Mouse (Mus musculus) liver, embryonic 11.5 days (tissue): ENCODE measurements around the gene Dpf2. TPM values are rescaled to one million over a fixed set of nuclear protein-coding genes. Genes with fewer than 3 reads are reported as not detected.
A peak's percentile ranks its signal among the peaks of the same experiment; 100 is the strongest.

Experiments used
- ATAC-seq: fragments of 200-750 bp; cut with Nextera tagmentation; replicated peaks from 2 replicates; pipeline ENCODE4 v1.8.0; 2017; ENCODE audit warnings: moderate number of reproducible peaks, mild to moderate bottlenecking, moderate TSS enrichment, moderate library complexity; ENCODE audit not compliant: low FRiP score
- DNase-seq: peaks from one replicate; pipeline ENCODE4 v3.0.0-alpha.2; 2017; ENCODE audit warnings: low spot score
- H3K27ac ChIP-seq: fragments of 300-500 bp; sonication (generic); 2 replicates; pipeline ENCODE4 v1.5.1; 2014; ENCODE audit warnings: mild to moderate bottlenecking, low read depth, low read length, control low read depth
- H3K27me3 ChIP-seq: fragments of 300-500 bp; sonication (generic); replicated peaks from 2 replicates; pipeline ENCODE4 v1.6.1; 2014; ENCODE audit warnings: low read length, mixed read lengths; ENCODE audit not compliant: control insufficient read depth, insufficient read depth
- H3K36me3 ChIP-seq: fragments of 300-500 bp; sonication (generic); 2 replicates; pipeline ENCODE4 v1.6.1; 2014; ENCODE audit warnings: mild to moderate bottlenecking, low read length, moderate library complexity, mixed read lengths; ENCODE audit not compliant: control insufficient read depth, insufficient read depth
- H3K4me1 ChIP-seq: fragments of 300-500 bp; sonication (generic); replicated peaks from 2 replicates; pipeline ENCODE4 v1.6.1; 2014; ENCODE audit warnings: low read length, mixed read lengths; ENCODE audit not compliant: control insufficient read depth, insufficient read depth
- H3K4me2 ChIP-seq: fragments of 300-500 bp; sonication (generic); 2 replicates; pipeline ENCODE4 v1.6.1; 2014; ENCODE audit warnings: mild to moderate bottlenecking, control low read depth, moderate library complexity
- H3K4me3 ChIP-seq: fragments of 300-500 bp; sonication (generic); 2 replicates; pipeline ENCODE4 v1.5.1; 2014; ENCODE audit warnings: low read depth, low read length, control low read depth
- H3K9ac ChIP-seq: fragments of 300-500 bp; sonication (generic); 2 replicates; pipeline ENCODE4 v1.6.1; 2014; ENCODE audit warnings: low read depth, low read length, control low read depth
- H3K9me3 ChIP-seq: fragments of 300-500 bp; sonication (generic); 2 replicates; pipeline ENCODE4 v1.6.1; 2016; ENCODE audit warnings: low read length, inconsistent platforms, mixed read lengths; ENCODE audit not compliant: control insufficient read depth
- WGBS: fragments of 180-500 bp; shearing (Covaris S2); extraction: QIAGEN DNeasy Blood & Tissue Kit; methylation state at CpG from one replicate; pipeline ENCODE4 v1.1.7; 2014; 5-methylcytosine and 5-hydroxymethylcytosine counted together
- polyA plus RNA-seq: library from polyadenylated mRNA; unstranded; fragments of >200 nt; fragmentation: Nextera tagmentation; extraction: Ambion mirVana; gene quantifications from 2 replicates; pipeline ENCODE4 v1.2.1, GENCODE M21; 2014

Gene Dpf2
- polyA plus RNA-seq, 1 experiment from 2014 or later = 119 TPM

DNA sequence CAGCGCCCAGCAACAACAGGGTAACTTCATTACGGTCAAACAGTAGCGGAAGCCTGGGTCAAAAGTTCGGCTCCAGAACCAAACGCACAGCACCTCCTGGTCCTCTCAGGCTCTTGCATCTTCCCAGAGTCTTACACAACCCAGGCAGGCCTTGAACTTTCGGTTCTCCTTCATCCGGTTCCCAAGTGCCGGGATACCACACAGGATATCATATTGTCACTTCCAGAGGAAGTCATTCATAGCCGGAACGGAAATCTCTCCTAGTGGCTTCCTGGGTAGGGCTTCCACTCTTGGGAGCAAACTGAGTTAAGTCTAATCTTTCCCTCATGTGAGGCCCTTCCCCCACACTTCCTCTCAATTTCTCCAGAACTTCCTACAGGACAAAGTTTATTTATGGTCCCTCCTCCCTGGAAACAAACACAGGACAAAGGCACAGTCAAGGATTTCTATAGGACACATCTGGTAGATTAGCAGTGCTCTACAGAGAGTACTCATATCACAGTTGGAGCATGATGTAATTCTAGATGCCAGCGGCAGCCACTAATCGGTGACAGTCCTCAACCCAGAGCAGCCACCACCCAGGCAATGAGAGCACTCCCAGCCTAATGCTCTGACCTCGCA is 39.4 kb upstream of the Dpf2 start:
- Histone ChIP-seq H3K27ac (peak overlapping the region; percentile 53), H3K9me3 (no peaks in the 10 kb centered on the region), H3K36me3 (peaks cover 64% of the 10 kb centered on the region), H3K4me2 (peak overlapping the region; percentile 19; the same call in 1 of the 2 replicates), H3K4me3 (no peak overlapping the region), H3K27me3 (no peaks in the 10 kb centered on the region), H3K4me1 (peaks cover 17% of the 10 kb centered on the region), H3K9ac (no peak overlapping the region)
- DNase-seq = no peak
- 75% methylated on average over 13 of the region's 13 CpGs for WGBS
- ATAC-seq = 0 out of 2 replicates have a peak, but pooled peaks have one; percentile 17

DNA sequence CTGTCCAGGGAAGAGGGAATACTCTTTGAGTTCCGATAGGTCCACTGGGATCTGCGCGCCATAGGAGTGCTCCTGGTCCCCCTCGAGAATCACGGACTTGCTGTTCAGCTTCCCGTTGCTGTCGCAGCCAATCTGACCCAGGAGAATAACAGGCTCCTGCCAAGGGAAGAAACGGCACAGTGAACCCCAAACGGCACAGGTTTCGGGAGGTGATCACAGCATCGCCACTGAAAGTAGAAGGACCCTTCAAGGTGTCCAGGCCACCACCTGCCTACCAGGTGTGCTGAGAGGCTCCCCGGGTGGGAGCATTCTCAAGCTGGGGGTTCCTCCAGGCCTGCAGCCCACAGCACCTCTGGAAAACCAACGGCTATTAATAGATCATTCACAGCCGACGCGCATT is 38.8 kb upstream of the Dpf2 start:
- Histone ChIP-seq H3K4me3 (no peak overlapping the region), H3K4me2 (peak overlapping the region; percentile 19; the same call in 1 of the 2 replicates), H3K4me1 (peaks cover 14% of the 10 kb centered on the region), H3K36me3 (peaks cover 64% of the 10 kb centered on the region), H3K27me3 (no peaks in the 10 kb centered on the region), H3K27ac (peak overlapping the region; percentile 53; the same call in 1 of the 2 replicates), H3K9me3 (no peaks in the 10 kb centered on the region), H3K9ac (no peak overlapping the region)
- ATAC-seq = no peak
- DNase-seq = no peak
- 90% methylated on average over 16 of the region's 16 CpGs for WGBS

DNA sequence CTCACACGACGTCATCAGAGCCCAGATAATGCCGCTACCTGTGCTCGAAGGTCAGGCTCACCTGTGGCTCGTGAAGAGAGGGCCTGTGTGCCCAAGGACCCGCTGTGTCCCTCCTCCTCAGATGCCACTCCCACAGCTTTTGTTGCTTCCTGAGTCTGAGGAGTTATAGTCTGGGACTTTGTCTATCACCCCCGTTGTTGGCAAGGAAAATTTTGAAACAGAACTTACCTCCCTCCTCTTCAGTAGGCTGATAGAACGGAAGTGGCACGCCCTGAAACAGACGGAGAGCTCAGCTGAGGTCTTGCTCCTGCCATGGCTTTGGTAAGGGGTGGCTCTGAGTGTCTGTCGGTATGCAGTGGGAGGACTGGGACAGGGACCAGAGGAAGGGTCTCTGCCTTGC is 37.4 kb upstream of the Dpf2 start:
- no peak overlapping the region for H3K9ac ChIP-seq
- no peak overlapping the region for H3K4me2 ChIP-seq
- peaks cover 67% of the 10 kb centered on the region for H3K36me3 ChIP-seq
- WGBS = 92% methylated on average over 11 of the region's 11 CpGs
- H3K27me3 ChIP-seq = no peaks in the 10 kb centered on the region
- DNase-seq (no peak), ATAC-seq (no peak)
- peaks cover 14% of the 10 kb centered on the region for H3K4me1 ChIP-seq
- H3K4me3 ChIP-seq = no peak overlapping the region
- no peaks in the 10 kb centered on the region for H3K9me3 ChIP-seq
- no peak overlapping the region for H3K27ac ChIP-seq

DNA sequence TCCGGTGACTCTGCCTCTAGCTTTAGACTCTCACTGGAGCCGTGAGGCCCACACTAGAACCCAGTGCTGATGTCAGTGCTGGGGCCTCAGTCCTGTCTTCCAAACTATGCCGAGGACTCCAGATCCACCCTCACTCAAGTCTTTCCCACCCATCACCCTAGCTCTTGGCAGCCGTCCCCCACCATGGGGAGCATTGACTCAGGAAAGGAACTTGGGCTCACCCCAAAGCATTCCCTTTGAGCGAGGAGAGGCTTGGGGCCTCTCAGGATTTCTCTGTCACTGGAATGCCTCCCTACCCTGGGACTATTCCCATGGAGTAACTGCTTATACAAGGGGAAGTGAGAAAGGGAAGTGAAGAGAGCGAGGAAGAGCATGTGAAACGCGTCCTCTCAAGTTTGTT is 33.1 kb upstream of the Dpf2 start:
- H3K27me3 ChIP-seq = no peaks in the 10 kb centered on the region
- ATAC-seq = no peak
- no peaks in the 10 kb centered on the region for H3K9me3 ChIP-seq
- no peak for DNase-seq
- H3K4me1 ChIP-seq = peaks cover 13% of the 10 kb centered on the region
- no peak overlapping the region for H3K4me3 ChIP-seq
- H3K9ac ChIP-seq = no peak overlapping the region
- no peak overlapping the region for H3K4me2 ChIP-seq
- H3K27ac ChIP-seq = no peak overlapping the region
- peaks cover 53% of the 10 kb centered on the region for H3K36me3 ChIP-seq
- WGBS = 83% methylated on average over 8 of the region's 8 CpGs

DNA sequence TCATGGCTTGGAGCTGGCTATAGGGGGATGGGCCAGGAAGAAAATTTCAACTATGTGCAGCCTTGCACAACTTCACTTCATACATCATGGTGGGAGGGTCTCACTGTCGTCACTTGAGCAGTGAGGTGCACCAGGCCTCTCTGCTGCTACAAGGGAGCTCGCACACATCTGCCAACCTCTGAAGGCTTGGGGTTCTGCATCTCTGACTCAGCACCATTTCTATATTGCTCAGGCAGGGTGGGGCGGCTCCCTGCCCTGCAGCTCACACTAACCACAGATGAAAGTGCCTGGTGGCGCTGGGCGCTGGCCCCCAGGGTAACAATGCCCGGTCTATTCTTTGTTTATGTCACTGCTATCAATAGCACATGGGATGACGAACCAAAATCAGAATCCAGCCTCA is 32.2 kb upstream of the Dpf2 start:
- Histone ChIP-seq H3K36me3 (peaks cover 55% of the 10 kb centered on the region), H3K9me3 (no peaks in the 10 kb centered on the region)
- DNase-seq = no peak

DNA sequence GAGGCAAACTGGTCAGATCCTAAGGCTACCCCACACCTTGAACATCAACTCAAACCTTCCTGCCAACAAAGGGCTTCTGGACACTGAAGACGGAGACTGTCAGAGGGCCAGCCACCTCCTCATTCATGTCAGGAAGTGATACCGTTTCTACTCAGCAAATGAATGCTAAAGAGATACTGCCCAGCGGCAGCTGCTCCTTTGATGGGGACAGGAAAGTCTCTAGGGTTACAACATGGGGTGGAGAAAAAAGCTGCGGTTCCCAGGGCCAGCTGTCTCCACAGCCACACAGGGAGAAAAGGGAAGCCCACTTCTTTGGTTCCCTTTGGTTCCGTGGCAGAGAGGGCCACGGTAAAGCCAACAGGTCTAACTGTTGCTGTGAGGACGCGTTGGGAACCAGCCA is 31.3 kb upstream of the Dpf2 start:
- Histone ChIP-seq H3K27me3 (no peaks in the 10 kb centered on the region), H3K4me1 (peaks cover 13% of the 10 kb centered on the region), H3K4me3 (no peak overlapping the region), H3K9me3 (no peaks in the 10 kb centered on the region), H3K36me3 (peaks cover 54% of the 10 kb centered on the region), H3K4me2 (no peak overlapping the region), H3K27ac (peak overlapping the region; percentile 7; the same call in 1 of the 2 replicates), H3K9ac (no peak overlapping the region)
- WGBS = 81% methylated on average over 8 of the region's 8 CpGs
- DNase-seq (no peak), ATAC-seq (no peak)

More for the DNA sequence above, 32.2 kb upstream of the Dpf2 start:
- H3K4me1 ChIP-seq = peaks cover 13% of the 10 kb centered on the region
- no peaks in the 10 kb centered on the region for H3K27me3 ChIP-seq
- H3K9ac ChIP-seq = no peak overlapping the region
- no peak overlapping the region for H3K4me3 ChIP-seq
- WGBS = 67% methylated on average over 7 of the region's 7 CpGs
- ATAC-seq = 0 out of 2 replicates have a peak, but pooled peaks have one; percentile 33
- no peak overlapping the region for H3K4me2 ChIP-seq
- no peak overlapping the region; the same call in 1 of the 2 replicates for H3K27ac ChIP-seq

DNA sequence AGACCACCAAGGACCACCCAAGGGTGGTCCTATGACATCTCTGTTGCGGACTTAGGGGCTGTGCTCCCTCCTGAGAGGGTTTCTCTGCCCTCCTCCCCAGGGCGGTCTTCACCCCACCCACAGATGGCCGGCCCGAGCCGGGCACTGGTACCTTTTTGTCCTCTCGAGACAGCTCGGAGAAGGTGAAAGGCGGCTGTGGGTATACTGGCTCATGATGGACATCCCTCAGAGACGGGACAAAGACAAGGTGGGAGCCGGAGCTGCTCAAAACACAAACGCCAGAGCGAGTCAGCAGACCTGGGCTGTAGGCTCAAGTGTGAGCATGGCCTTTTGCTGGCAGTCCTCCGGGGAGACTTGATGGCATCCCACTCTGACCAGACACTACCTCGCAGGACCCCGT is 30.6 kb upstream of the Dpf2 start:
- Histone ChIP-seq H3K4me2 (no peak overlapping the region), H3K9me3 (no peaks in the 10 kb centered on the region), H3K4me1 (peaks cover 15% of the 10 kb centered on the region), H3K27ac (no peak overlapping the region), H3K4me3 (no peak overlapping the region), H3K9ac (no peak overlapping the region), H3K36me3 (peaks cover 47% of the 10 kb centered on the region), H3K27me3 (no peaks in the 10 kb centered on the region)
- DNase-seq (no peak), ATAC-seq (no peak)
- 88% methylated on average over 15 of the region's 15 CpGs for WGBS

DNA sequence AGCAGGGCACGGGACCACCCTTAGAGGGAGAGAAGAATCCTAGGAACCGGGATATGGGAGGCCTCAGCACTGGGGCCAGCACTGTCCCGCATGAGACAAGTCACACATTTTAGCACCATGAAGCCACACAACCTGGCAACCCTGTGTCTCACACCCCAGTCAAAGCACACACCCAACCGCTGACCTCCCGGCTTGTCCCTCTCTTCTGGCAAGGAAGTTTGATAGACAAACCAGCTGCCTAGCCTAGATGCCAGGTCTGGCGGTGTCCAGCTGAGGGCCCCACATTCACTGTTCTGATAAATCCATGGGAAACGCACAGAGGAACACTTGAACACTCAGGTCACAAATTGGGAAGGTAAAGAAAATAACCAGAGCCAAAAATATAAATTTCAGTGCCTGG is 29.8 kb upstream of the Dpf2 start:
- Histone ChIP-seq H3K4me3 (no peak overlapping the region), H3K36me3 (peaks cover 39% of the 10 kb centered on the region), H3K27me3 (no peaks in the 10 kb centered on the region), H3K4me2 (no peak overlapping the region), H3K9me3 (no peaks in the 10 kb centered on the region), H3K27ac (no peak overlapping the region), H3K9ac (no peak overlapping the region), H3K4me1 (peaks cover 22% of the 10 kb centered on the region)
- DNase-seq (no peak), ATAC-seq (no peak)
- WGBS = 87% methylated on average over 7 of the region's 7 CpGs

DNA sequence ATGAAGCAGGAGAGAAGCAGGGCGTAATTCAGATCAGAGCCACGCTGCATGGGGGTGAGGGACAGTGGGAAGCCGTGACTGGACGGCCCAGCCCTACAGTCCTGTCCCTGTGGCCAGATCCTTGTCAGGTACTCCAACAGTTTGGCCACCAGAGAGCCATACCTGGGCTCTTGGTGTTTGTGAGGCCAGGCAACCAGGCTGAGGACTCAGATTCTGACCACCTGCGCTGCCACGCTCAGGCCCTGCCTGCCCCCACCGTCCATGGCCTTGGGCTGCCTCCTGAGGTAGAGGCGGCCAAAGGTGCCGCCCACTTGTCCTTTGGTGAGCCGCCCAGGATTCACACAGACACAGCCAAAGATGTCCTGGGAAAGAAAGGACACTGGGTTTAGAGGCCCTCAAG is 27.8 kb upstream of the Dpf2 start:
- no peaks in the 10 kb centered on the region for H3K27me3 ChIP-seq
- H3K9ac ChIP-seq = no peak overlapping the region
- peaks cover 26% of the 10 kb centered on the region for H3K4me1 ChIP-seq
- no peak overlapping the region for H3K4me2 ChIP-seq
- no peak overlapping the region for H3K27ac ChIP-seq
- H3K4me3 ChIP-seq = no peak overlapping the region
- WGBS = 88% methylated on average over 10 of the region's 10 CpGs
- peaks cover 30% of the 10 kb centered on the region for H3K36me3 ChIP-seq
- no peaks in the 10 kb centered on the region for H3K9me3 ChIP-seq
- DNase-seq (no peak), ATAC-seq (no peak)
